23 mouse cellular contexts compared by ENCODE assay signal in genomic region chr3:151465215-151465614, GRCm38 (mm10). TPM values are rescaled to one million over a fixed set of nuclear protein-coding genes. Genes with fewer than 3 reads are reported as not detected.
A peak's percentile ranks its signal among the peaks of the same experiment; 100 is the strongest.
DNase-seq lines count a peak whose midpoint lies in the region; ATAC-seq lines count a peak whose summit lies in the region.
"Had no signal": no experiment of that assay in that cellular context is flagged by ENCODE, and none has a peak within 500 bp of the region (broad histone marks: within the 10 kb centered on the region; RNA-seq: fewer than 3 reads in every experiment).

No protein-coding gene starts in this region.

- H3K27ac ChIP-seq in forebrain, embryonic 14.5 days (ENCODE audit: low read depth, low read length), result no peak overlapping the region
- H3K27ac ChIP-seq in forebrain, embryonic 16.5 days (ENCODE audit: low read length), result no peak overlapping the region
- no peak overlapping the region for H3K27ac ChIP-seq in midbrain, embryonic 14.5 days (replicated peaks; ENCODE audit: low read depth, low read length)
- no peak overlapping the region for H3K27ac ChIP-seq in midbrain, embryonic 11.5 days (ENCODE audit: low read depth, low read length)
- H3K27ac ChIP-seq: embryonic facial prominence, embryonic 15.5 days; forebrain, embryonic 10.5 days; hindbrain, embryonic 12.5 days had no signal

- peak; percentile 10 for DNase-seq in forebrain, embryonic 14.5 days (ENCODE audit: low spot score)
- peak; percentile 13 for DNase-seq in midbrain, embryonic 14.5 days
- DNase-seq in midbrain, embryonic 11.5 days (ENCODE audit: low spot score, missing footprints), result no peak
- DNase-seq in brain, adult 2 months (ENCODE audit: low read depth, low spot score), result peak; percentile 3
- DNase-seq in right cerebral cortex, adult 18-20 months, result no peak
- DNase-seq: adrenal gland, postnatal 10 days; cerebellum, adult 2 months; cerebellum, postnatal 10 days; embryo, embryonic 11 days; gastrocnemius, postnatal 10 days; heart, adult 18-20 months; heart, postnatal 4 days had no signal

- no peaks in the 10 kb centered on the region for H3K36me3 ChIP-seq in forebrain, embryonic 14.5 days (ENCODE audit: control insufficient read depth, insufficient read depth, low read length)
- no peaks in the 10 kb centered on the region for H3K36me3 ChIP-seq in forebrain, embryonic 16.5 days (ENCODE audit: control insufficient read depth, insufficient read depth)
- H3K36me3 ChIP-seq in midbrain, embryonic 14.5 days (ENCODE audit: control insufficient read depth, insufficient read depth, low read length), result no peaks in the 10 kb centered on the region
- H3K36me3 ChIP-seq in midbrain, embryonic 11.5 days (ENCODE audit: control insufficient read depth, insufficient read depth, low read length), result no peaks in the 10 kb centered on the region
- H3K36me3 ChIP-seq: embryonic facial prominence, embryonic 15.5 days; forebrain, embryonic 10.5 days; hindbrain, embryonic 12.5 days had no signal

- no peaks in the 10 kb centered on the region for H3K9me3 ChIP-seq in forebrain, embryonic 14.5 days (replicated peaks; ENCODE audit: control insufficient read depth, low read length)
- no peaks in the 10 kb centered on the region for H3K9me3 ChIP-seq in forebrain, embryonic 16.5 days (ENCODE audit: control insufficient read depth, low read length)
- H3K9me3 ChIP-seq in midbrain, embryonic 14.5 days (ENCODE audit: control insufficient read depth, low read length), result no peaks in the 10 kb centered on the region
- H3K9me3 ChIP-seq in midbrain, embryonic 11.5 days (ENCODE audit: control insufficient read depth, low read length), result no peaks in the 10 kb centered on the region
- H3K9me3 ChIP-seq: embryonic facial prominence, embryonic 15.5 days; forebrain, embryonic 10.5 days; hindbrain, embryonic 12.5 days had no signal

- no peak overlapping the region for H3K4me2 ChIP-seq in forebrain, embryonic 14.5 days (ENCODE audit: low read length)
- no peak overlapping the region for H3K4me2 ChIP-seq in forebrain, embryonic 16.5 days (ENCODE audit: low read length)
- H3K4me2 ChIP-seq in midbrain, embryonic 14.5 days (ENCODE audit: low read length), result no peak overlapping the region
- no peak overlapping the region for H3K4me2 ChIP-seq in midbrain, embryonic 11.5 days
- H3K4me2 ChIP-seq: embryonic facial prominence, embryonic 15.5 days; heart, embryonic 11.5 days; hindbrain, embryonic 12.5 days had no signal

- H3K4me3 ChIP-seq in forebrain, embryonic 14.5 days (ENCODE audit: low read depth, low read length), result no peak overlapping the region
- H3K4me3 ChIP-seq in forebrain, embryonic 16.5 days (replicated peaks; ENCODE audit: low read length), result no peak overlapping the region
- H3K4me3 ChIP-seq in midbrain, embryonic 14.5 days (replicated peaks; ENCODE audit: low read depth, low read length), result no peak overlapping the region
- no peak overlapping the region for H3K4me3 ChIP-seq in midbrain, embryonic 11.5 days (ENCODE audit: low read depth, low read length)
- H3K4me3 ChIP-seq: embryonic facial prominence, embryonic 15.5 days; erythroblast, embryonic 14.5 days; forebrain, embryonic 10.5 days; hindbrain, embryonic 12.5 days had no signal

- ATAC-seq in forebrain, embryonic 14.5 days, result no peak
- ATAC-seq in forebrain, embryonic 16.5 days, result no peak
- no peak for ATAC-seq in midbrain, embryonic 14.5 days (ENCODE audit: low FRiP score, low TSS enrichment)
- ATAC-seq in midbrain, embryonic 11.5 days (ENCODE audit: low FRiP score), result no peak; the same call in 1 of the 2 replicates
- ATAC-seq in megakaryocyte-erythroid progenitor cell, adult 5-6 weeks (replicated peaks; ENCODE audit: low FRiP score, low TSS enrichment, poor library complexity, severe bottlenecking), result peak; percentile 92
- ATAC-seq: hindbrain, embryonic 16.5 days; inflammation-experienced regulatory T-cells, adult 6 months; intestine, postnatal 0 days had no signal

- no peak overlapping the region for H3K9ac ChIP-seq in forebrain, embryonic 14.5 days (ENCODE audit: low read length)
- H3K9ac ChIP-seq in forebrain, embryonic 16.5 days (replicated peaks; ENCODE audit: low read depth, low read length), result no peak overlapping the region
- no peak overlapping the region for H3K9ac ChIP-seq in midbrain, embryonic 14.5 days (replicated peaks; ENCODE audit: low read length)
- H3K9ac ChIP-seq in midbrain, embryonic 11.5 days (ENCODE audit: low read length), result no peak overlapping the region
- H3K9ac ChIP-seq: embryonic facial prominence, embryonic 15.5 days; hindbrain, embryonic 12.5 days had no signal

- no peaks in the 10 kb centered on the region for H3K27me3 ChIP-seq in forebrain, embryonic 14.5 days (replicated peaks; ENCODE audit: control insufficient read depth, insufficient read depth, low read length)
- H3K27me3 ChIP-seq in forebrain, embryonic 16.5 days (replicated peaks; ENCODE audit: control insufficient read depth, insufficient read depth, low read length), result no peaks in the 10 kb centered on the region
- H3K27me3 ChIP-seq in midbrain, embryonic 14.5 days (ENCODE audit: control insufficient read depth, insufficient read depth, low read length), result no peaks in the 10 kb centered on the region
- no peaks in the 10 kb centered on the region for H3K27me3 ChIP-seq in midbrain, embryonic 11.5 days (ENCODE audit: control insufficient read depth, insufficient read depth, low read length)
- H3K27me3 ChIP-seq: CH12.LX; embryonic facial prominence, embryonic 15.5 days; hindbrain, embryonic 12.5 days had no signal

- 29% methylated on average over 4 of the region's 4 CpGs for WGBS in forebrain, embryonic 14.5 days
- 39% methylated on average over 4 of the region's 4 CpGs for WGBS in forebrain, embryonic 16.5 days
- WGBS in midbrain, embryonic 14.5 days, result 36% methylated on average over 4 of the region's 4 CpGs
- 46% methylated on average over 4 of the region's 4 CpGs for whole genome bisulfite sequencing in midbrain, embryonic 11.5 days

- H3K4me1 ChIP-seq in forebrain, embryonic 14.5 days (ENCODE audit: control insufficient read depth, insufficient read depth, low read length), result no peaks in the 10 kb centered on the region
- H3K4me1 ChIP-seq in forebrain, embryonic 16.5 days (replicated peaks; ENCODE audit: control insufficient read depth, insufficient read depth, low read length), result no peaks in the 10 kb centered on the region
- no peaks in the 10 kb centered on the region for H3K4me1 ChIP-seq in midbrain, embryonic 14.5 days (ENCODE audit: control insufficient read depth, insufficient read depth, low read length)
- H3K4me1 ChIP-seq in midbrain, embryonic 11.5 days (ENCODE audit: control insufficient read depth, insufficient read depth, low read length), result no peaks in the 10 kb centered on the region
- H3K4me1 ChIP-seq: embryonic facial prominence, embryonic 15.5 days; forebrain, embryonic 10.5 days; hindbrain, embryonic 12.5 days had no signal

RNA-seq across cellular contexts. Expression of gene Adgrl4, which starts 27.5 kb away (rescaled TPM):
- 14.9 and 16.0 TPM in 2 replicates for polyA plus RNA-seq in forebrain, embryonic 14.5 days (2014; fragmentation: Nextera tagmentation; extraction: Ambion mirVana)
- 14.3 and 19.7 TPM in 2 replicates for polyA plus RNA-seq in forebrain, embryonic 16.5 days (2015; fragmentation: Nextera tagmentation; extraction: Ambion mirVana)
- 12.2 and 15.5 TPM in 2 replicates for polyA plus RNA-seq in midbrain, embryonic 14.5 days (2014; fragmentation: Nextera tagmentation; extraction: Ambion mirVana)
- 8.2 and 8.3 TPM in 2 replicates for polyA plus RNA-seq in midbrain, embryonic 11.5 days (2014; fragmentation: Nextera tagmentation; extraction: Ambion mirVana)
- total RNA-seq in megakaryocyte-erythroid progenitor cell, adult 5-6 weeks (2014; fragmentation: Nextera tagmentation), result 1.7 and 20.4 TPM in 2 replicates
- 11.9 and 83.0 TPM in 2 replicates for total RNA-seq in megakaryocyte-erythroid progenitor cell, adult 5-6 weeks (2017)
- total RNA-seq: CH12.LX had no signal
- polyA plus RNA-seq: erythroblast, embryonic 14.5 days; inflammation-experienced regulatory T-cells, adult 6 months had no signal

Comparison
In these comparisons a context has a peak if more than half of its experiments do, and no peak if none do; other contexts are left out.
1. DNase-seq: peak in forebrain, embryonic 14.5 days (single experiment), midbrain, embryonic 14.5 days (single experiment) and brain, adult 2 months (single experiment); none in midbrain, embryonic 11.5 days (single experiment) and right cerebral cortex, adult 18-20 months (single experiment).